Mouse (Mus musculus) lung, adult 2 months (tissue): ENCODE measurements around the gene Acoxl.

Source experiments
- CTCF ChIP-seq: fragments of 200-500 bp; IDR thresholded peaks from 2 replicates; pipeline ENCODE4 v1.5.1; 2011; ENCODE audit warnings: mild to moderate bottlenecking, low read length, control low read depth; ENCODE audit not compliant: insufficient read depth
- POLR2A ChIP-seq: fragments of 200-500 bp; IDR thresholded peaks from 2 replicates; pipeline ENCODE4 v1.6.1; 2011; ENCODE audit warnings: low read depth, mild to moderate bottlenecking, control low read depth, low read length, borderline replicate concordance; ENCODE audit errors: extremely low read depth

GRCm38 (mm10) chr2:127983981-127984380 lies 145.3 kb downstream of the Acoxl start:
- TF ChIP-seq POLR2A (no peak), CTCF (no peak)
